Mouse (Mus musculus) kidney, adult 8-10 months (tissue): ENCODE measurements at regions not wholly inside any gene's neighbourhood (a gene's known extent, or its start where the extent isn't known, plus 50 kb on each side); places are given as distances from the start of the nearest gene placed in this dataset.
"Not testable (repeated sequence)": the region's sequence is repeated elsewhere in the genome, so short reads cannot be mapped to it uniquely, and the experiment has no call there.

Experiments used
- DNase-seq, 2 experiments: peaks; one replicate each; pipeline ENCODE4 v3.0.0; 2022

GRCm38 (mm10) chr17:43139916-43140315 lies 123.6 kb downstream of the Tnfrsf21 start:
- DNase-seq = no peak

- DNase-seq = no peak
Measured at GRCm38 (mm10) chr17:43141740-43142139, 125.4 kb downstream of the Tnfrsf21 start.

GRCm38 (mm10) chr17:43145749-43146148 lies 124.4 kb upstream of the Adgrf1 start:
- DNase-seq = no peak

- DNase-seq = peak; percentile 56 to 63
Measured at GRCm38 (mm10) chr17:43147935-43148334, 122.2 kb upstream of the Adgrf1 start.

- DNase-seq = no peak
Measured at GRCm38 (mm10) chr17:43152620-43153019, 117.5 kb upstream of the Adgrf1 start.

- not testable (repeated sequence) for DNase-seq
Measured at GRCm38 (mm10) chr17:43155271-43155670, 114.9 kb upstream of the Adgrf1 start.

- DNase-seq = no peak
Measured at GRCm38 (mm10) chr17:43156116-43156515, 114.0 kb upstream of the Adgrf1 start.

GRCm38 (mm10) chr17:43157781-43158501 lies 112.2 kb upstream of the Adgrf1 start:
- no peak for DNase-seq

- DNase-seq = peak; percentile 19 to 46
Measured at GRCm38 (mm10) chr17:43158741-43159140, 111.4 kb upstream of the Adgrf1 start.

GRCm38 (mm10) chr17:43161306-43161705 lies 108.8 kb upstream of the Adgrf1 start:
- peak; percentile 83 to 84 for DNase-seq

- no peak for DNase-seq
Measured at GRCm38 (mm10) chr17:43163126-43163525, 107.0 kb upstream of the Adgrf1 start.

- DNase-seq = peak; percentile 71 to 79
Measured at GRCm38 (mm10) chr17:43166091-43166490, 104.0 kb upstream of the Adgrf1 start.

- no peak for DNase-seq
Measured at GRCm38 (mm10) chr17:43169435-43169834, 100.7 kb upstream of the Adgrf1 start.

- peak; percentile 38 to 60 for DNase-seq
Measured at GRCm38 (mm10) chr17:43172657-43173165, 97.4 kb upstream of the Adgrf1 start.

GRCm38 (mm10) chr17:43174860-43175259 lies 95.3 kb upstream of the Adgrf1 start:
- no peak for DNase-seq

GRCm38 (mm10) chr17:43177244-43177643 lies 92.9 kb upstream of the Adgrf1 start:
- DNase-seq = no peak

GRCm38 (mm10) chr17:43190016-43190415 lies 80.1 kb upstream of the Adgrf1 start:
- DNase-seq = no peak

- no peak for DNase-seq
Measured at GRCm38 (mm10) chr17:43190853-43191485, 79.2 kb upstream of the Adgrf1 start.

- DNase-seq = no peak
Measured at GRCm38 (mm10) chr17:43197232-43197631, 72.9 kb upstream of the Adgrf1 start.

- DNase-seq = no peak
Measured at GRCm38 (mm10) chr17:43200832-43201231, 69.3 kb upstream of the Adgrf1 start.

GRCm38 (mm10) chr17:43206701-43207470 lies 63.2 kb upstream of the Adgrf1 start:
- DNase-seq = peak; percentile 61 to 78

GRCm38 (mm10) chr17:43209727-43210126 lies 60.4 kb upstream of the Adgrf1 start:
- DNase-seq = peak; percentile 24 to 49

- DNase-seq = no peak
Measured at GRCm38 (mm10) chr17:43214038-43214437, 56.1 kb upstream of the Adgrf1 start.
